ENCODE assay signal across 19 mouse cellular contexts in genomic region chr11:93344869-93345268, GRCm38 (mm10).
DNase-seq lines count a peak whose midpoint lies in the region; ATAC-seq and TF ChIP-seq lines count a peak whose summit lies in the region.
"Had no signal": no experiment of that assay in that cellular context is flagged by ENCODE, and none has a peak within 500 bp of the region (broad histone marks: within the 10 kb centered on the region; RNA-seq: fewer than 3 reads in every experiment).

No protein-coding gene starts in this region.

- no peaks in the 10 kb centered on the region for H3K36me3 ChIP-seq in forebrain, postnatal 0 days (ENCODE audit: insufficient read depth)
- H3K36me3 ChIP-seq in forebrain, embryonic 13.5 days (ENCODE audit: poor library complexity, severe bottlenecking): no peaks in the 10 kb centered on the region
- H3K36me3 ChIP-seq in liver, postnatal 0 days (replicated peaks; ENCODE audit: insufficient read depth, low read length): no peaks in the 10 kb centered on the region
- H3K36me3 ChIP-seq: embryonic facial prominence, embryonic 12.5 days; hindbrain, embryonic 12.5 days; liver, embryonic 13.5 days; neural tube, embryonic 15.5 days had no signal

- 46% methylated on average over 3 of the region's 3 CpGs for WGBS in forebrain, postnatal 0 days
- 66% methylated on average over 3 of the region's 3 CpGs for WGBS in forebrain, embryonic 13.5 days
- WGBS in liver, postnatal 0 days (ENCODE audit: insufficient replicate concordance): 70% methylated on average over 3 of the region's 3 CpGs

- no peak overlapping the region for H3K9ac ChIP-seq in forebrain, postnatal 0 days
- H3K9ac ChIP-seq in forebrain, embryonic 13.5 days: no peak overlapping the region
- no peak overlapping the region for H3K9ac ChIP-seq in liver, postnatal 0 days (replicated peaks)
- H3K9ac ChIP-seq: embryonic facial prominence, embryonic 12.5 days; hindbrain, embryonic 12.5 days; liver, embryonic 13.5 days; neural tube, embryonic 15.5 days had no signal

- H3K27me3 ChIP-seq in forebrain, postnatal 0 days (ENCODE audit: insufficient read depth, low read length): no peaks in the 10 kb centered on the region
- H3K27me3 ChIP-seq in forebrain, embryonic 13.5 days: no peaks in the 10 kb centered on the region
- no peaks in the 10 kb centered on the region for H3K27me3 ChIP-seq in liver, postnatal 0 days (ENCODE audit: insufficient read depth, low read length)
- H3K27me3 ChIP-seq: embryonic facial prominence, embryonic 12.5 days; hindbrain, embryonic 12.5 days; liver, embryonic 13.5 days; megakaryocyte, embryonic 14.5 days; neural tube, embryonic 15.5 days had no signal

- no peak overlapping the region for H3K4me3 ChIP-seq in forebrain, postnatal 0 days (ENCODE audit: low read depth, low read length)
- H3K4me3 ChIP-seq in forebrain, embryonic 13.5 days: no peak overlapping the region
- H3K4me3 ChIP-seq in liver, postnatal 0 days (ENCODE audit: low read depth, low read length): no peak overlapping the region
- H3K4me3 ChIP-seq: embryonic facial prominence, embryonic 12.5 days; heart, adult 2 months; hindbrain, embryonic 12.5 days; liver, embryonic 13.5 days; megakaryocyte, embryonic 14.5 days; neural tube, embryonic 15.5 days had no signal

- H3K4me2 ChIP-seq in forebrain, postnatal 0 days (ENCODE audit: low read depth): no peak overlapping the region
- H3K4me2 ChIP-seq in forebrain, embryonic 13.5 days: no peak overlapping the region
- no peak overlapping the region for H3K4me2 ChIP-seq in liver, postnatal 0 days (ENCODE audit: low read depth, low read length)
- H3K4me2 ChIP-seq: embryonic facial prominence, embryonic 12.5 days; hindbrain, embryonic 12.5 days; liver, embryonic 13.5 days; neural tube, embryonic 15.5 days had no signal

- no peak for TF ChIP-seq EP300 in liver, postnatal 0 days (IDR thresholded peaks at IDR 0.05; ENCODE audit: low read depth)

- DNase-seq in forebrain, postnatal 0 days: peak; percentile 27
- DNase-seq in right cerebral cortex, postnatal 10 days (ENCODE audit: low spot score in 2 of 2): peak; percentile 36 to 41
- DNase-seq in right cerebral cortex, postnatal 25 days: no peak
- DNase-seq in cerebellum, postnatal 10 days: peak; percentile 82 to 92
- DNase-seq in thymus, postnatal 10 days (ENCODE audit: low spot score in 2 of 2): no peak
- no peak for DNase-seq in liver, postnatal 0 days
- no peak for DNase-seq in spleen, adult 18-20 months
- DNase-seq: gastrocnemius, postnatal 10 days; heart, adult 2 months; kidney, adult 11 months; kidney, postnatal 36 days; liver, embryonic 13.5 days; thymus, postnatal 4 days had no signal

- H3K4me1 ChIP-seq in forebrain, postnatal 0 days (ENCODE audit: insufficient read depth): no peaks in the 10 kb centered on the region
- H3K4me1 ChIP-seq in forebrain, embryonic 13.5 days: no peaks in the 10 kb centered on the region
- no peaks in the 10 kb centered on the region for H3K4me1 ChIP-seq in liver, postnatal 0 days (ENCODE audit: insufficient read depth)
- H3K4me1 ChIP-seq: embryonic facial prominence, embryonic 12.5 days; hindbrain, embryonic 12.5 days; liver, embryonic 13.5 days; megakaryocyte, embryonic 14.5 days; neural tube, embryonic 15.5 days had no signal

- ATAC-seq in forebrain, postnatal 0 days: no peak
- no peak for ATAC-seq in forebrain, embryonic 13.5 days
- no peak for ATAC-seq in liver, postnatal 0 days
- ATAC-seq: lung, postnatal 0 days had no signal

- H3K27ac ChIP-seq in forebrain, postnatal 0 days (ENCODE audit: low read depth, low read length): no peak overlapping the region
- H3K27ac ChIP-seq in forebrain, embryonic 13.5 days: no peak overlapping the region
- no peak overlapping the region for H3K27ac ChIP-seq in liver, postnatal 0 days (ENCODE audit: low read depth)
- H3K27ac ChIP-seq: embryonic facial prominence, embryonic 12.5 days; heart, adult 2 months; hindbrain, embryonic 12.5 days; liver, embryonic 13.5 days; neural tube, embryonic 15.5 days had no signal

- no peaks in the 10 kb centered on the region for H3K9me3 ChIP-seq in forebrain, postnatal 0 days (ENCODE audit: low read length)
- no peaks in the 10 kb centered on the region for H3K9me3 ChIP-seq in forebrain, embryonic 13.5 days (replicated peaks)
- H3K9me3 ChIP-seq in liver, postnatal 0 days (ENCODE audit: low read length): no peaks in the 10 kb centered on the region
- H3K9me3 ChIP-seq: embryonic facial prominence, embryonic 12.5 days; hindbrain, embryonic 12.5 days; liver, embryonic 13.5 days; megakaryocyte, embryonic 14.5 days; neural tube, embryonic 15.5 days had no signal

- no peak for TF ChIP-seq CTCF in forebrain, postnatal 0 days (IDR thresholded peaks at IDR 0.05; ENCODE audit: low read depth)
- no peak for TF ChIP-seq CTCF in liver, postnatal 0 days (IDR thresholded peaks at IDR 0.05; ENCODE audit: low read depth)

Comparison
In these comparisons a context has a peak if more than half of its experiments do, and no peak if none do; other contexts are left out.
1. DNase-seq: peak in forebrain, postnatal 0 days (single experiment), right cerebral cortex, postnatal 10 days (2 of 2) and cerebellum, postnatal 10 days (2 of 2); none in right cerebral cortex, postnatal 25 days (single experiment), thymus, postnatal 10 days (0 of 2), liver, postnatal 0 days (single experiment) and spleen, adult 18-20 months (0 of 2).